Mouse (Mus musculus) embryonic fibroblast, embryonic 13.5 days (primary cell): ENCODE data around the gene Pde5a. TPM values are rescaled to one million over a fixed set of nuclear protein-coding genes. Genes with fewer than 3 reads are reported as not detected.

Source experiments
- H3K27ac ChIP-seq: 2 replicates; pipeline ENCODE4 v1.5.1; 2012; ENCODE audit warnings: low read length, control low read depth, inconsistent platforms; ENCODE audit not compliant: insufficient read depth
- H3K4me1 ChIP-seq: 2 replicates; pipeline ENCODE4 v1.6.1; 2011; ENCODE audit warnings: low read length; ENCODE audit not compliant: control insufficient read depth, insufficient read depth
- H3K4me3 ChIP-seq: 2 replicates; pipeline ENCODE4 v1.5.1; 2011; ENCODE audit warnings: mild to moderate bottlenecking, control low read depth, low read length; ENCODE audit not compliant: insufficient read depth
- CTCF ChIP-seq: IDR thresholded peaks from 2 replicates; pipeline ENCODE4 v1.5.1; 2011; ENCODE audit warnings: mild to moderate bottlenecking, control low read depth, low read length, moderate library complexity, borderline replicate concordance; ENCODE audit not compliant: insufficient read depth
- POLR2A ChIP-seq: IDR thresholded peaks from 2 replicates; pipeline ENCODE4 v1.6.1; 2011; ENCODE audit warnings: low read depth, mild to moderate bottlenecking, control low read depth, low read length, moderate library complexity
- polyA plus RNA-seq: library from polyadenylated mRNA; stranded (reverse); fragments of >200 nt; gene quantifications from 2 replicates; pipeline ENCODE4 v1.2.4, GENCODE M21; 2011; ENCODE audit warnings: low read depth; ENCODE audit not compliant: missing spikeins, insufficient read length

Gene Pde5a
- polyA plus RNA-seq, 1 experiment, result 12.2 TPM

GRCm38 (mm10) chr3:122834519-122834918 is 105.8 kb downstream of the Pde5a start:
- peak; percentile 10; the same call in 1 of the 2 replicates for TF ChIP-seq CTCF
- TF ChIP-seq POLR2A, result no peak
- Histone ChIP-seq H3K4me3 (no peak overlapping the region), H3K4me1 (no peaks in the 10 kb centered on the region), H3K27ac (no peak overlapping the region)

- no peak overlapping the region for H3K27ac ChIP-seq
- TF ChIP-seq POLR2A (no peak), CTCF (no peak)
- H3K4me3 ChIP-seq, result no peak overlapping the region
- H3K4me1 ChIP-seq, result no peaks in the 10 kb centered on the region
Measured at GRCm38 (mm10) chr3:122835097-122835850, 106.5 kb downstream of the Pde5a start.

GRCm38 (mm10) chr3:122837639-122838038 is 108.9 kb downstream of the Pde5a start:
- H3K4me1 ChIP-seq, result no peaks in the 10 kb centered on the region
- H3K4me3 ChIP-seq, result no peak overlapping the region
- no peak overlapping the region for H3K27ac ChIP-seq
- no peak for TF ChIP-seq POLR2A
- no peak for TF ChIP-seq CTCF

GRCm38 (mm10) chr3:122848410-122849034 is 119.8 kb downstream of the Pde5a start:
- Histone ChIP-seq H3K27ac (no peak overlapping the region), H3K4me3 (no peak overlapping the region), H3K4me1 (no peaks in the 10 kb centered on the region)
- no peak for TF ChIP-seq POLR2A
- TF ChIP-seq CTCF, result no peak

- no peak for TF ChIP-seq POLR2A
- no peak for TF ChIP-seq CTCF
- no peaks in the 10 kb centered on the region for H3K4me1 ChIP-seq
- H3K4me3 ChIP-seq, result no peak overlapping the region
- no peak overlapping the region for H3K27ac ChIP-seq
Measured at GRCm38 (mm10) chr3:122855149-122855548, 126.4 kb downstream of the Pde5a start.

GRCm38 (mm10) chr3:122859829-122860228 is 131.1 kb downstream of the Pde5a start:
- TF ChIP-seq POLR2A (no peak), CTCF (no peak)

GRCm38 (mm10) chr3:122860573-122861498 is 132.1 kb downstream of the Pde5a start:
- no peak for TF ChIP-seq POLR2A
- TF ChIP-seq CTCF, result no peak
- H3K4me1 ChIP-seq, result no peaks in the 10 kb centered on the region
- H3K4me3 ChIP-seq, result no peak overlapping the region
- H3K27ac ChIP-seq, result no peak overlapping the region

More at GRCm38 (mm10) chr3:122859829-122860228, 131.1 kb downstream of the Pde5a start:
- Histone ChIP-seq H3K27ac (no peak overlapping the region), H3K4me1 (no peaks in the 10 kb centered on the region), H3K4me3 (no peak overlapping the region)

- TF ChIP-seq CTCF (no peak), POLR2A (no peak)
- Histone ChIP-seq H3K27ac (no peak overlapping the region), H3K4me1 (no peaks in the 10 kb centered on the region), H3K4me3 (no peak overlapping the region)
Measured at GRCm38 (mm10) chr3:122865092-122865491, 136.3 kb downstream of the Pde5a start.

GRCm38 (mm10) chr3:122868270-122868669 is 139.5 kb downstream of the Pde5a start:
- Histone ChIP-seq H3K4me3 (no peak overlapping the region), H3K4me1 (no peaks in the 10 kb centered on the region)
- TF ChIP-seq POLR2A, result no peak
- no peak for TF ChIP-seq CTCF

More at GRCm38 (mm10) chr3:122868270-122868669, 139.5 kb downstream of the Pde5a start:
- no peak overlapping the region for H3K27ac ChIP-seq
